Mouse (Mus musculus) liver, postnatal 0 days (tissue): ENCODE measurements around the gene Hyal1.

Experiments used
- CTCF ChIP-seq: sonication (generic); IDR thresholded peaks from 2 replicates; pipeline ENCODE4 v1.5.1; 2016; ENCODE audit warnings: antibody characterized with exemption, low read depth
- EP300 ChIP-seq: IDR thresholded peaks from 2 replicates; pipeline ENCODE4 v1.6.1; 2016; ENCODE audit warnings: antibody characterized with exemption, low read depth, mild to moderate bottlenecking

- TF ChIP-seq CTCF, result no peak
- TF ChIP-seq EP300, result peak; percentile 78
Measured at GRCm38 (mm10) chr9:107568331-107569261, 8.1 kb upstream of the Hyal1 start.
